In the genomic region with DNA sequence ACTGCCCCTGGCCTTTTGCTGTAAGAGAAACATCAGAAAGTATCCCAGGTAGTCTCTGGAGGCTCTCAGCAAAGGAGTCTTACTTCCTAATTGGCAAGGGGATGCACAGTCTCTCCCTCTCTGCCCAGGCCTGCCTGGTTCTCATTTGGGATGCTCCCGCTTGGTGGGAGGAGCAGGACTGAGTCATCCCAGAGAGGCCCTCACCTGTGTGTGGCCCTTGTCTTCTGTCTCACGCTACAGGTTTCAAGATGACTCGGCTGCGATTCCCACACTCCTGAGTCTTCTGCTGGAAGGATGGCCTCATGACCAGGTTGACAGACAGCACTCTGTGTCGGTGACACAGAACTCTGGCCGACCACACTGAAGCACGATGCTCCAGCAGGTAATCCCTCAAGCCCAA, we compare ENCODE assay signal across 20 mouse cellular contexts.
"Had no signal": no experiment of that assay in that cellular context is flagged by ENCODE, and none has a peak within 500 bp of the region (broad histone marks: within the 10 kb centered on the region; RNA-seq: fewer than 3 reads in every experiment).

No protein-coding gene starts in this region.

- H3K27ac ChIP-seq: kidney, postnatal 0 days; layer of hippocampus, adult 2 months; liver, embryonic 12.5 days; liver, embryonic 15.5 days; midbrain, embryonic 15.5 days; neural tube, embryonic 12.5 days; neural tube, embryonic 15.5 days; stomach, postnatal 0 days had no signal

- H3K9me3 ChIP-seq: liver, embryonic 12.5 days; liver, embryonic 15.5 days; midbrain, embryonic 15.5 days; neural tube, embryonic 12.5 days; neural tube, embryonic 15.5 days had no signal

- H3K27me3 ChIP-seq: liver, embryonic 12.5 days; liver, embryonic 15.5 days; midbrain, embryonic 15.5 days; neural tube, embryonic 12.5 days; neural tube, embryonic 15.5 days had no signal

- H3K9ac ChIP-seq: liver, embryonic 12.5 days; liver, embryonic 15.5 days; midbrain, embryonic 15.5 days; neural tube, embryonic 12.5 days; neural tube, embryonic 15.5 days had no signal

- DNase-seq: kidney, adult 2 months; kidney, postnatal 25 days; layer of hippocampus, adult 9-11 months; lung, adult 2 months; lung, postnatal 14 days; lung, postnatal 4 days; right cerebral cortex, adult 18-20 months; right cerebral cortex, postnatal 14 days; right cerebral cortex, postnatal 4 days; thymus, adult 18-20 months; thymus, postnatal 36 days had no signal

- H3K4me3 ChIP-seq: layer of hippocampus, adult 2 months; liver, embryonic 12.5 days; liver, embryonic 15.5 days; midbrain, embryonic 15.5 days; neural tube, embryonic 12.5 days; neural tube, embryonic 15.5 days had no signal

- ATAC-seq: intestine, postnatal 0 days; liver, embryonic 12.5 days; midbrain, embryonic 15.5 days had no signal

- H3K4me2 ChIP-seq: midbrain, embryonic 15.5 days; neural tube, embryonic 12.5 days; neural tube, embryonic 15.5 days had no signal
